Mouse (Mus musculus) layer of hippocampus, postnatal 14 days (tissue): ENCODE results near the gene Raph1. TPM values are rescaled to one million over a fixed set of nuclear protein-coding genes. Genes with fewer than 3 reads are reported as not detected.
"Not testable (repeated sequence)": the region's sequence is repeated elsewhere in the genome, so short reads cannot be mapped to it uniquely, and the experiment has no call there.

Source experiments
- DNase-seq, 2 experiments: peaks; one replicate each; pipeline ENCODE4 v3.0.0; 2021 to 2022; ENCODE audit warnings: low spot score in 2 of 2, mixed read lengths in 1 of 2
- microRNA-seq, 2 experiments: library from miRNA; unstranded; fragments of <30 nt; microRNA quantifications; one replicate each; pipeline ENCODE4 v1.2.0; 2021
- total RNA-seq, 2 experiments: library from RNA; stranded (reverse); gene quantifications; 2 replicates each; pipeline ENCODE4 v1.2.3; 2021

Raph1 gene
- total RNA-seq, 2 experiments from 2014 or later, result 80.2 to 82.9 TPM

DNA sequence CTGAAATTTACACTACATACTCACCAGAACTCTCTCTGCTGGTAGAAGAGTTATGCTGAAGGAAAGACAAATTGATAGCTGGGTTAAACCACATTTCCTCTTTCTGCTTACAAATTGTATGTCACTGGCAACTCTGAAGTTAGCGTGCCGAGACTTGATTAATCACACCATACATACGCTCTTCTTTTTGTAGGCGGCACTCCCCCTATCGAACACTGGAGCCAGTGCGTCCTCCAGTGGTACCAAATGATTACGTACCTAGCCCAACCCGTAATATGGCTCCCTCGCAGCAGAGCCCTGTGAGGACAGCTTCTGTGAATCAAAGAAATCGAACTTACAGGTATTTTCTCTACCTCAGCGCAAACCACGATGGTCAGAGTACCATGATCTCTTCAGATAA is 119.8 kb downstream of the Raph1 start:
- DNase-seq, result no peak

DNA sequence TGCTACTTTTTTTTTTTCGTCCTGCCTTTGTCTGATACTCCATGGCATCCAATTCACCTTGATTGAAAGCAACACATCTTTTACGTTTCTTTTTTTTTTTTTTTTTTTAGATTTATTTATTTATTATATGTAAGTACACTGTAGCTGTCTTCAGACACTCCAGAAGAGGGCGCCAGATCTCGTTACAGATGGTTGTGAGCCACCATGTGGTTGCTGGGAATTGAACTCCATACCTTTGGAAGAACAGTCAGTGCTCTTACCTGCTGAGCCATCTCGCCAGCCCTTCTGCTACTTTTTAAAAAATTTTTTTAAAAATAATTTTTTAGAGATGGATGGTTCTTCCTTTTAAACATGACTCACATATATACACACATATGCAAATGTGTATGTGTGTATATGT is 125.5 kb downstream of the Raph1 start:
- DNase-seq, result not testable (repeated sequence)

DNA sequence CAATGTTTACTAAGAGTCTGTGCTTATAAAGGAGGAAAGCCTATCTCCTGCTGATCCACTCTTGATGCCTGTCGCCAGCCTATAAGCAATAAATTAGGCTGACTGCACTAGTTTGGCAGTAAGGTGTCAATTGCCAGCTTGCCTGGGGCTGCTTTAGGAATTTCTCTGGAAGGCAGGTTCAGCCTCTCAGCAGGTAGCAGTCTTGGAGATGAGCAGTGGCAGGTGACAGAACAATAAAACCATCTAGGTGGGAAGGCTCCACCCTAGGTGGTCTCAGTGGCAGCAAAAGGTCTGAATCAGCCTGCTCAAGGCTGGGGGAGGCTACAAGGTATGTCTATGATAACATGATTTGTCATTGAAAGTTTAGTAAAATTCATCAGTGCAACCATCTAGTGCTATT is 134.4 kb downstream of the Raph1 start:
- DNase-seq, result no peak

Small RNAs within 50 kb of the gene (microRNA-seq; reads per million reads assigned to microRNA genes)
- gene Gm23762, result 0 reads per million in 2 experiments

Other genes starting within 250 kb of the Raph1 start
- gene Cyp20a1, start 223.8 kb downstream of the Raph1 start, total RNA-seq, result 10 to 100 TPM; 12.6 to 12.8 TPM
- 100 to 1,000 TPM; 361 to 368 TPM for gene Abi2, start 157.5 kb downstream of the Raph1 start, total RNA-seq
- under 1 TPM; 0.12 to 0.14 TPM for gene Cd28, start 149.7 kb upstream of the Raph1 start, total RNA-seq